Mouse (Mus musculus) urinary bladder, postnatal 14 days (tissue): Measurements from ENCODE around the gene Shc1.

Experiments used
- DNase-seq: peaks from one replicate; pipeline ENCODE4 v3.0.0; 2021; ENCODE audit warnings: low spot score

Gene Shc1

GRCm38 (mm10) chr3:89418170-89418860 lies at the start of gene Shc1, which contains the start of gene Cks1b:
TSS of gene Shc1 (plus strand) at chr3:89418443.
TSS of gene Cks1b (minus strand) at chr3:89418383.
- DNase-seq = peak; percentile 94

- no peak for DNase-seq
Measured at GRCm38 (mm10) chr3:89373581-89374231, 44.5 kb upstream of the Shc1 start.

DNA sequence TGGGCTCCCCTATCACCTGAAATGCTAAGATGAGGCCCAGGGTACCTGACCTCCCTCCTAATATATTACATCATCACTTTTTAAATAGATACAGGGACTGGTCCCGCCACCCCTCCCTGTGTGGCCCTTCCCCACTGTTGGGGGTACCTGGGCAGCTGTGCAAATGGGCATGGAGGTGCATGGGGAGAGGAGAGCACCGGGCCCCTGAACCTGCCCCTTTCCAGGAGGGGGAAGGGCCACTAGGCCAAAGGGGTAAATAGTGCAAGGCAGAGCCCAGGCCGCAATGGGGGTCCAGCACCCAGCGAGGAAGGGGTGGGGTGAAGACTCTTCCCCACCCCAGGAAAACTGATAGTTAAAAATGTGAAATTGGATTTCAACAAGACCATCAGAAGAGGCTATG lies 40.4 kb upstream of the Shc1 start:
- no peak for DNase-seq

GRCm38 (mm10) chr3:89378394-89379067 lies 39.7 kb upstream of the Shc1 start:
- DNase-seq = peak; percentile 87

DNA sequence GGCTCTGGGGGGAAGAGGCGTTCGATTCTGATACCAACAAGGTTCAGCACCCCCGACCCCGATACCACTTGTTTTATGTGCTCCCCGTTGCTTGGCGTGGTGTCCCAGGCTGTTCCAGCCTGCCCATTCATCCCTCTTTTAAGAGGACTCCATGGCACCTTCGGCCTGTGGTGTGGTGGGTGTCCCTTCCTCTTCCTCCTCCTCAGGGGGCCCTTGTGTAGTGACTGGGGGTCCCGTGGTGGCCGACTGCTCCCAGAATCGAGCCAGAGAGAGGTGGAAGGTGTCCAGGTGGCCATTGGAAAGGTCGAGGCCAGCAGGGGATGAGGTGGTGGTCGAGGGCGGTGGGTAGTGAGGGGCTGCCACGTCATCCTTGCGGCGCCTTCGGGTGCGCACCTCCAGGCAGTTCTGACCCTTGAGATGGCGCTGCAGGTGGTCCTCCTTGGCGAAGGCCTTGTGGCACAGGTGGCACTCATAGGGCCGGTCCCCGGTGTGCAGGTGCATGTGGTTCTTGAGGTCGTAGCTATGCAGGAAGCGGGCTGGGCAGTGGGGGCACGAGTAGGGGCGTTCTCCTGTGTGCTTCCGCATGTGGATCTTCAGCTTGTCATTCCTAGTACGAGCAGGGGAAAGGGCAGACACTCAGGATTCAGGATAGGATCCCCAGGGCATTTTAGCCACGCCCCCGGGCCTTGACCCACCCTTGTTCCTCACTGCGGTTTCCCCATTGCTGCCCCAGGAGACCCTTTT lies 38.7 kb upstream of the Shc1 start:
- no peak for DNase-seq

DNA sequence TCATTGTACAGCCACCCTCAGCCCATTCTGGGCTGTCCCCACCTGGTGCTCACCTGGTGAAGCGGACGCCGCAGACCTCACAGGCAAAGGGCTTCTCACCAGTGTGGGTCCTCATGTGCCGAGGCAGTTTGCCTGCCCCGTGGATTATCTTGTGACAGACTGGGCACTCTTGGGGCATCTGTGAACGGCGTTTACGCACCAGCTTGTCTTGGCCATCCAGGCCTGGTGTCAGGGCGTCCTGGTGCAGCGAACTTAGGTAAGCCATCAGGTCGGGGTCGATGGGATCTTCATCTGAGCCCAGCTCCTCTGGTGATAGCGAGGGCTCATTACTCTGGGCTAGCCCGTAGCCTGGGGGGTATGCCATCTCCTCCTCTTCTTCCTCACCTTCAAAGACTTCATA lies 38.0 kb upstream of the Shc1 start:
- no peak for DNase-seq

- no peak for DNase-seq
Measured at GRCm38 (mm10) chr3:89380711-89381110, 37.5 kb upstream of the Shc1 start.

DNA sequence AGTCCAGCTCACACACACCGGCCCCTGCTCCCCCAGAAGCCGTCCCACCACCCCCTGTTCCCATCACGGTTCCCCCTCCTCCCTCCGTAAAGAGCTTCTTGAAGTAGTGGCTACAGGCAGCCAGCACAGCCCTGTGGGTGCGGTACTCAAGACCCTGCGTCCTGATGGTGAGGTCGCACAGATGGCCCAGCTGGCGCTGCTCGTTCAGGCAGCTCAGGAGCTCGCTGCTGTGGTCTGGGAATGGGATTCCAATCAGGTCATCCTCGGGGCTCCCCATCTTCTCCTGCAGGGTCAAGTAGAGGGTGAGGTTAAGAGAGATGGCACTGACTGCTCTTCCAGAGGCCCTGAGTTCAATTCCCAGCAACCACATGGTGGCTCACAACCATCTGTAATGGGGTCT lies 37.0 kb upstream of the Shc1 start:
- no peak for DNase-seq

- no peak for DNase-seq
Measured at GRCm38 (mm10) chr3:89382033-89382882, 36.0 kb upstream of the Shc1 start.

DNA sequence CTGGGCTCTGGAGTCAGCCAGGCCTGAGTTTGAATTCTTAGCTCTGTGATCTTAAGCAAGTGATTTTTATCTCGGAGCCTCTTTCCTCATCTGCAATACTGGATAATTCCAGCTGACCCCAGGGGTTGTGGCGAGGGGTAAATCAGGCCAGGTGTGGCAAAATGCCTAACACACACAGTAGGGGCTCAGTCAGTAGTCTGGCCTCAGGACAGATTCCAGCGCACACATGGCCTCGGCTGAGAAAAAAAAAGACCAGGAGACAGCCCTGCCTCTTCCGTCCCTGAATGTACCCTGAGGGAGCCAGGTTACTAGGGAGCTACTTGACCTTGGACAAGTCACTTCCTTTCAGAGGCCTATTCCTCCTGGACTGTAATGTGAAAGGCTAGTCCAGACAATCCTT lies 35.3 kb upstream of the Shc1 start:
- DNase-seq = no peak

- no peak for DNase-seq
Measured at GRCm38 (mm10) chr3:89383651-89384255, 34.5 kb upstream of the Shc1 start.

- peak; percentile 76 for DNase-seq
Measured at GRCm38 (mm10) chr3:89384331-89385076, 33.7 kb upstream of the Shc1 start.

DNA sequence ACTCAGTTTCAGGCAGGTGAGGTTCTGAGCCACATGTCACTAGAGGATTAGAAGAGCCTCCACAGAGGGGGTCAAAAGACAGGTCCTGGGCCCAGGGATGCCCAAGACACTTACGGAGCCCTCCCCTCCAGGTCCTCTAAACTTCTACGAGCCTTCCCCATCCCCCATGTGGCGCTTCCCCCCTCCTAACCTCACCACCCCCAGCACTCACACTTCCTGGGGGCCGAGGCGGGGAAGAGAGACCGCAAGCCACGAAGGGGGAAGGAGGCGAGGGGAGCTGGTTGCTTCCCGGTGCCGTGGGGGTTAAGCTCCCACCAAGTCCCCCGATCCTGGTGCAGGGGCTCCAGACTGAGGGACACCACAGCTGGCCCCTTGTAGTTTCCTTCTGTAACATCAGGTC lies 32.8 kb upstream of the Shc1 start:
- no peak for DNase-seq

GRCm38 (mm10) chr3:89386438-89387420 lies 31.5 kb upstream of the Shc1 start:
- DNase-seq = no peak

DNA sequence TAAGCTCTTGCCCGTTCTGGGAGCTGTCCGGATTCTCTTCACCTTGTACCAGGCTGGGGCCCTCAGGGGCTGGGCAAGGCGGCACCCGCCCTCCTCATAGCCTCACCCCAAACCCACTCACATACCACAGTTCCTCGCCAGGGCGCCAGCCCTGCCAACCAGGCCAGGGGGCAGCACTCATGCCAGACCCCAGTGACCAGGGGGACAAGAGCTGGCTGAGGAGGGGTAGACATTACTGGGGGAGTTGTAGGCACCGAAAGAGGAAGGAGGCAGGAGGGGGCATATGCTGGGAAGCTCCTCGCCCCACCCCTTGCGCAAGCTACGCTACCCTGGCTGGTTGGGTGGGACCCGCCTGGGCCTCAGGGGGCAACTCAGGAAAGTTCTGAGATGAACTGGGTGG lies 30.6 kb upstream of the Shc1 start:
- no peak for DNase-seq

DNA sequence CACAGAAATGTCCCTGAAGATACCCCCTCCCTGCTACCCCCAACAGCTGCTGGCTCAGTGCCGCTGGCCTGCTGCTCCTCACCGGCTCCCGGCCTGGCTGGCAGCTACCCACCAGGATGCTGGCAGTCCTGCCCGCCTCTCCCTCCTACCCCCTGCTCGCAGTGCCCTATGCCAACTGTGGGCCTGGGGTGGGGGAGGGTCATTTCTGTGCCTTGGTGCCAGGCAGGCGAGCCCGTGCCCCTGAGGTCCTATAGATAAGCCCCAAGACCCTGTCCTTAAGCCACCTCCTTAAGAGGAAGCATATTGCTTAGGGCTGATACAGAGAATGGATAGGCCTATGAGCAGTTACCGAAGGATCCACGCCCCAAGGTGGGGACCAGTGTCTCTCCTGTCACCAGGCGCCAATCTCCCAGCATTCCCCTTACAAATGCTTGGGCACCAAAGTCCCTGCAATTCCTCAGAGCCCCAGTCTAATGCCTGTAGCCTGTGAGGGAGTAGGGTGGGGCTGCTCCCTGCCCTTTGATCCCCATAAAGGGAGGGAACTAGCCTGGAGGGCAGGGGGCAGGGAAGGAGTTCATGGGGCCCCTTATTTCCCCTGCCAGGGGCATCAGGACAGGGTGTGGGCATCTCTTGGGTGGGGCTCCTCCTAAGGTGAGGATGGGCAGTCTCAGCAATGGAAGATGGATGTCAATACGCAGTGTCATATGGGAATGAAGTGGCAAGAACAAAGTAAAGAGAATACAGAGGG lies 29.9 kb upstream of the Shc1 start:
- peak; percentile 55 for DNase-seq

DNA sequence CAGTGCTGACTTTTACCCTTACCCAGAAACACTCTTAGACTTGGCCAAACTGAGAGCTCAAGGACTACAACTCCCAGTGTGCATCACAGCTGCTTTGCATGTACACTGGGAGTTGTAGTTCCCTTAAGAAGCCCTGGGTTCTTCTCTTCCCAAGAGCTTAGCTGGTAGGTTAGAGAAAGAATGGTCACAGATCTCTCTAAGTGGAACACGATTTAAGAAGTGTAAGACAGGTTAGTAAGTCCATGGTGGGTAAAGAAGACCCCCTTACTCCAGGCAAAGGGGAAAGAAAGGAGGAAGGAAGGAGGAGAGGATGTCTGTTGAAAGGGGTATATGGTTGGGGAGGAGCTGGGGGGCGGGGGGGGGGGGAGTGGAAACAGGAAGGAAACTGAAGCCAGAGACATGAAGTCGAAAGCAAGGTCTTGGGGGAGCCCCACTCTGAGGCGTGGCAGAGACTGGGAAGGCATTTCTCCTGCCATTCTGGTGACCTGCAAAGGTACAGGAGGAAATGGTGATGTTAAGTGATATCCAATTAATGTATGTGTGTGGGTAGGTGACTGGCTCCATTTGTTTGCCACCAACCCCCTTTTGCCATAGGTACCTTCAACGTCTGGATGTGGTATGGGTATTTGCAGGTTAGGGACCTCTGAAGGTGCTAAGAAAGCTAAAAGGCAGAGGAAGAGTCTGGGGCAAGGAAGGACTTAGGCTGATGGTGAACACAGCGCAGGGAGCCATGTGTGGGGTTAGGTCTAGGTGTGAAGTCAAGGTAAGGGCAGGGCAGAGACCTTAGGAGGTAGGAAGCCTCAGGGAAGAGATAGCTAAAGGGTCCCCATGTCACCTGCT lies 29.1 kb upstream of the Shc1 start:
- no peak for DNase-seq

DNA sequence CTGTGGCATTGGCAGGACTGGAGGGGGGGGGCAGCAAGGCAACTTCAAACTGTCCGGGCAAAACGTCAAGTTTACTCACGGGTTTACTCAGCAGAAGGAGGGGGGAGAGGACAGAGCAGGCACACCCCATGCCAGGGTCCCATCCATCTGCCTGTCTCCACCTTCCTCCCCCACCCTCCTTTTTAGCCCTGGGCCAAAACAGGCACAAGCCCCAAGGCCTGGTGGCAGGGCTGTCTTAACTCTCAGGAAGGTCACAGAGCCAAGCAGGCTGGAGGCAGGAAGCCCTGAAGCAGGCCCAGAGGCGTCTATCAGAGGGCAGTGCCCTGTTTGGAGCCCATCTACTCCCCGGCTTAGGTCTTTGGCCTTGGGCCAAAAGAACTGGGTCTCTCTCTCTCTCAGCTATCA lies 28.1 kb upstream of the Shc1 start:
- peak; percentile 50 for DNase-seq
